Mouse (Mus musculus) urinary bladder, postnatal 14 days (tissue): ENCODE measurements at regions not wholly inside any gene's neighbourhood (a gene's known extent, or its start where the extent isn't known, plus 50 kb on each side); places are given as distances from the start of the nearest gene placed in this dataset.
A peak's percentile ranks its signal among the peaks of the same experiment; 100 is the strongest.

ENCODE experiments used
- DNase-seq: peaks from one replicate; pipeline ENCODE4 v3.0.0; 2021; ENCODE audit warnings: low spot score

- no peak for DNase-seq
Observed at GRCm38 (mm10) chr1:16007809-16008208, 85.3 kb downstream of the 4930444P10Rik start.

- no peak for DNase-seq
Observed at GRCm38 (mm10) chr1:16006888-16007287, 86.2 kb downstream of the 4930444P10Rik start.

- DNase-seq, result no peak
Observed at GRCm38 (mm10) chr1:15997135-15997534, 96.0 kb downstream of the 4930444P10Rik start.

- no peak for DNase-seq
Observed at GRCm38 (mm10) chr1:15996341-15996740, 96.8 kb downstream of the 4930444P10Rik start.

- peak; percentile 9 for DNase-seq
Observed at GRCm38 (mm10) chr1:15993561-15994410, 99.3 kb downstream of the 4930444P10Rik start.

GRCm38 (mm10) chr1:15990982-15991381 lies 102.1 kb downstream of the 4930444P10Rik start:
- no peak for DNase-seq

GRCm38 (mm10) chr1:15985579-15985978 lies 107.5 kb downstream of the 4930444P10Rik start:
- DNase-seq, result no peak

- no peak for DNase-seq
Observed at GRCm38 (mm10) chr1:15979333-15979732, 113.8 kb downstream of the 4930444P10Rik start.

GRCm38 (mm10) chr1:15959578-15959977 lies 133.5 kb downstream of the 4930444P10Rik start:
- DNase-seq, result no peak

GRCm38 (mm10) chr1:15958661-15959060 lies 134.5 kb downstream of the 4930444P10Rik start:
- no peak for DNase-seq

- DNase-seq, result no peak
Observed at GRCm38 (mm10) chr1:15943662-15944061, 149.5 kb downstream of the 4930444P10Rik start.

GRCm38 (mm10) chr1:15943041-15943440 lies 150.1 kb downstream of the 4930444P10Rik start:
- DNase-seq, result no peak
